Mouse (Mus musculus) ES-Bruce4 (cell line): ENCODE results near the gene Syce2. TPM values are rescaled to one million over a fixed set of nuclear protein-coding genes. Genes with fewer than 3 reads are reported as not detected.
A peak's percentile ranks its signal among the peaks of the same experiment; 100 is the strongest.

Experiments used
- H3K27ac ChIP-seq: 2 replicates; pipeline ENCODE4 v1.5.1; 2012; ENCODE audit warnings: low read length, inconsistent platforms; ENCODE audit not compliant: insufficient read depth
- H3K27me3 ChIP-seq: 2 replicates; pipeline ENCODE4 v1.6.1; 2012; ENCODE audit warnings: mild to moderate bottlenecking, low read length, inconsistent platforms; ENCODE audit not compliant: control insufficient read depth, poor library complexity, insufficient read depth, severe bottlenecking
- H3K36me3 ChIP-seq: 2 replicates; pipeline ENCODE4 v1.6.1; 2012; ENCODE audit warnings: inconsistent platforms, mild to moderate bottlenecking, low read length, moderate library complexity; ENCODE audit not compliant: control insufficient read depth, poor library complexity, insufficient read depth, severe bottlenecking
- H3K4me1 ChIP-seq: one replicate; pipeline ENCODE4 v1.8.1; 2011; ENCODE audit warnings: low read length; ENCODE audit not compliant: control insufficient read depth, insufficient read depth
- H3K4me3 ChIP-seq: 2 replicates; pipeline ENCODE4 v1.5.1; 2011; ENCODE audit warnings: low read depth, mild to moderate bottlenecking, low read length
- H3K9ac ChIP-seq: 2 replicates; pipeline ENCODE4 v1.6.1; 2012; ENCODE audit warnings: low read depth, mild to moderate bottlenecking, inconsistent platforms; ENCODE audit not compliant: poor library complexity, severe bottlenecking
- H3K9me3 ChIP-seq: replicated peaks from 2 replicates; pipeline ENCODE4 v1.6.1; 2012; ENCODE audit warnings: mild to moderate bottlenecking, low read length, inconsistent platforms; ENCODE audit not compliant: control insufficient read depth, poor library complexity, insufficient read depth, severe bottlenecking
- CTCF ChIP-seq: IDR thresholded peaks from one replicate; pipeline ENCODE4 v1.8.1; 2011; ENCODE audit warnings: low read depth, low read length
- EP300 ChIP-seq: IDR thresholded peaks from 2 replicates; pipeline ENCODE4 v1.6.1; 2011; ENCODE audit warnings: low read depth, low read length; ENCODE audit not compliant: insufficient read depth
- POLR2A ChIP-seq: IDR thresholded peaks from one replicate; pipeline ENCODE4 v1.8.1; 2011; ENCODE audit warnings: low read length; ENCODE audit not compliant: insufficient read depth
- polyA plus RNA-seq: library from polyadenylated mRNA; stranded (reverse); fragments of >200 nt; gene quantifications from 2 replicates; pipeline ENCODE4 v1.2.4, GENCODE M21; 2011; ENCODE audit warnings: low read depth; ENCODE audit not compliant: missing spikeins, insufficient read depth, insufficient read length

Syce2 gene
- polyA plus RNA-seq, 1 experiment: 97.1 TPM

- Histone ChIP-seq H3K36me3 (peaks cover 36% of the 10 kb centered on the region), H3K4me1 (peaks cover 1% of the 10 kb centered on the region), H3K4me3 (peak overlapping the region; percentile 77), H3K27ac (peak overlapping the region; percentile 92), H3K9ac (peak overlapping the region; percentile 91), H3K27me3 (no peaks in the 10 kb centered on the region), H3K9me3 (no peaks in the 10 kb centered on the region)
- TF ChIP-seq POLR2A (peak; percentile 47), EP300 (no peak)
Observed at GRCm38 (mm10) chr8:84832034-84832717, 39.7 kb upstream of the Syce2 start.

GRCm38 (mm10) chr8:84832759-84833742 is 38.9 kb upstream of the Syce2 start:
- TF ChIP-seq CTCF (no peak), EP300 (no peak), POLR2A (no peak)
- Histone ChIP-seq H3K27ac (peak overlapping the region; percentile 70), H3K4me3 (peak overlapping the region; percentile 77), H3K9ac (peak overlapping the region; percentile 91), H3K4me1 (peaks cover 1% of the 10 kb centered on the region), H3K27me3 (no peaks in the 10 kb centered on the region), H3K9me3 (no peaks in the 10 kb centered on the region), H3K36me3 (peaks cover 44% of the 10 kb centered on the region)

- TF ChIP-seq POLR2A (no peak), EP300 (no peak), CTCF (no peak)
- no peak overlapping the region for H3K27ac ChIP-seq
- no peak overlapping the region for H3K4me3 ChIP-seq
- peaks cover 1% of the 10 kb centered on the region for H3K4me1 ChIP-seq
- no peak overlapping the region for H3K9ac ChIP-seq
- peaks cover 50% of the 10 kb centered on the region for H3K36me3 ChIP-seq
- H3K9me3 ChIP-seq: no peaks in the 10 kb centered on the region
- H3K27me3 ChIP-seq: no peaks in the 10 kb centered on the region
Observed at GRCm38 (mm10) chr8:84834002-84834865, 37.7 kb upstream of the Syce2 start.

GRCm38 (mm10) chr8:84834866-84835855 is 36.8 kb upstream of the Syce2 start:
- TF ChIP-seq EP300: no peak
- TF ChIP-seq CTCF: no peak
- no peak for TF ChIP-seq POLR2A
- H3K36me3 ChIP-seq: peaks cover 50% of the 10 kb centered on the region
- H3K4me1 ChIP-seq: peaks cover 1% of the 10 kb centered on the region

More at GRCm38 (mm10) chr8:84834866-84835855, 36.8 kb upstream of the Syce2 start:
- Histone ChIP-seq H3K9me3 (no peaks in the 10 kb centered on the region), H3K4me3 (no peak overlapping the region), H3K27me3 (no peaks in the 10 kb centered on the region), H3K9ac (no peak overlapping the region), H3K27ac (no peak overlapping the region)
